Mouse (Mus musculus) left cerebral cortex, postnatal 36 days (tissue): ENCODE results near the gene 1810013L24Rik. TPM values are rescaled to one million over a fixed set of nuclear protein-coding genes. Genes with fewer than 3 reads are reported as not detected.
A peak's percentile ranks its signal among the peaks of the same experiment; 100 is the strongest.

Source experiments
- DNase-seq, 2 experiments: peaks; one replicate each; pipeline ENCODE4 v3.0.0; 2021 to 2022; ENCODE audit warnings: low spot score in 2 of 2, mixed read lengths in 1 of 2
- intact Hi-C: fragments of 180-260 bp; cut with DNase I; formaldehyde crosslinking; loops from one replicate; pipeline ENCODE4 v1.15.1; 2025
- total RNA-seq, 2 experiments: library from RNA; stranded (reverse); gene quantifications; 2 replicates each; pipeline ENCODE4 v1.2.3; 2021

Gene 1810013L24Rik
- 100 to 1,000 TPM in 1 of 2 experiments, 10 to 100 TPM in 1; 98.2 to 105 TPM for total RNA-seq

DNA sequence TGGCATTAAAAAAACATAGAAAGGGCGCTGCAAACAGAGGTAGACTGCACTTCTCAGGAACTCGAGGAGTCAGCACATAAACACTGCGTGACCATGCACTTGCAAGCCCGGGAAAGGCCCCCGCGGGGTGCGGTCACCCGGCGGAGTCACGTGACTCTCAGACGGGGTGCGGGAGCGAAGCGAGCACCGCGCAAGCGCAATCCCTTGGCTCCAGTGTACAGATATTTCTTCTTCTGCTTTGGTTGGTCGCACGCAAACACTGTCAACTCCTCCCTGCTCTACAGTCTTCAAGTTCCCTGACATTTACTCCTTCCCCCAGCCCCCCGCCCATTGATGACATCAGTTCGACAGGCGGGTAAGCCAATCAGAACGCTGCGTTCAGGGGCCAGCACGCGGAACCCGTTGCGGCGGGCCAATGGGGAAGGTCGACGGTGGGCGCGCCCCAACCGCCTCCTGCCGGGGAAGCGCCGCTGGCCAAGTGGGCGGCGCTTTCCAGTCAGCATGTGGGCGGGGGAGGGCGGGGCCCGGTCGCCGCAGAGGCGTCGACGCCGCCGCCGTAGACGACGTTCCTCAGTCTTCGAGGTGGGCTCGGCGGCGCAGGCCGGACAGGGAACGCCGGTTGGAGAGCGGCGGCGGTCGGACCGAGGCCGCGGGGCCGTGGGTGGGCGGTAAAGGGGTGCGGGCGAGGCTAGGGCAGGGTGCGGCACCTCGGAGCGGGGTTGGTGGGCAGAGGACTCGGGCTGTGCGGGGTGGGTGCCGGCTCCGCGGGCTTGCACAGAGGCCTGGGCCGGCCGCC, at the start of gene 1810013L24Rik:
Gene 1810013L24Rik, plus strand, starts transcription at position 537 of the 796 bp plus-strand sequence.
- intact Hi-C loops, result loop anchor here (2.0 to 10.0 kb wide), 3 partner anchors 57 to 125 kb away; no protein-coding TSS in a partner anchor
- peak; percentile 97 to 98 for DNase-seq

DNA sequence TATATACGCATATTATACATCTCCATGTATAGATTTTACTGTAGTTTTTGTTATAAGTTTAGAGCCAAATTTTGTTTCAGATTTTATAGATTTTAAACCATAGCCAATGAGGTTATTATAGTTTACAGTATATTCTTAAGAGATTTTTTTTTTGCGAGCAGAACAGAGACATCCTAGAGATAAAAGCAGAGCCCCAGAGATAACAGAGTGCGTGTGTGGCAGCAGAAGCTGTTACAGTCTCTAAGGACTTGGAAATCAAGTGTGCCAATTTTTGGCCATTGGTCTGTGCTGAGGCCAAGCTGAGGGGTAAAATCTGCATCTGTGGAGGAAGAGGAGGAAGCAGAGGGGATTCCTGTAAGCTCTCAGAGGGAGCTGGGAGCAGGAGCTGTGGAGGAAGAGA, 49.7 kb upstream of the 1810013L24Rik start:
- intact Hi-C loops, result no loop called here

DNA sequence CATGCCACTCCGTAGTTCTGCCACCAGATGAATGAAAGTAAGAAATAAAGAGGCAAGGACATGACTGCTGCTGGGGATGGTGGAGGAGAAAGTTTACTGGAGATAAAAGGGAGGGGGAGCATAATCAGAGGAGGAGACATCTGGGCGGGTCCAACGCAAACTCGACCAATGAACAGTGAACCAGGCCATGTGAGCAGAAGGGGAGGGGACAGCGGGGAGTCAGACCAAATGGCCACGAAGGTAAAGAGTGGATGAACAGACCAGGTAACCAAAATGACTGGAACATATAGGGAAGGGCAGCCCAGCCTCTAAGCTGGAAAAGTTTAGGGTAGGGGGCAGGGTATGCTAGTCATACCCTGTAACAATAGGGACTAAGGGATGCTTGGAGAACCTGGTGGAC, 48.7 kb upstream of the 1810013L24Rik start:
- DNase-seq, result no peak
- intact Hi-C loops, result no loop called here

More for the DNA sequence above, 49.7 kb upstream of the 1810013L24Rik start:
- no peak for DNase-seq

DNA sequence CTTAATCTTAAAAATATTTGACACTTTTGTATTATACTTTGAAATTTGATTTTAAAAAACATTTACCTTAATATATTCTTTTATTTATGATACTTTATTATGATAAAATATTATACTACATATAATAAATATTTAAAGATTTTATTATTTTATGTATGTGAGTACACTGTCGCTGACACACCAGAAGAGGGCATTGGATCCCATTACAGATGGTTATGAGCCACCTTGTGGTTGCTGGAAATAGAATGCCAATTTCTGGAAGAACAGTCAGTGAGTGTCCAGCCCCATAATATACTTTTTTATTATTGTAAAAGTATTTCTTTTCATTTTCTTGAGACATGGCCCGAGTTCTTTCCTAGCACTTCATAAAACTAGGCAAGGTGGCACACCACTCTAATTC, 48.2 kb upstream of the 1810013L24Rik start:
- intact Hi-C loops, result no loop called here
- no peak for DNase-seq

DNA sequence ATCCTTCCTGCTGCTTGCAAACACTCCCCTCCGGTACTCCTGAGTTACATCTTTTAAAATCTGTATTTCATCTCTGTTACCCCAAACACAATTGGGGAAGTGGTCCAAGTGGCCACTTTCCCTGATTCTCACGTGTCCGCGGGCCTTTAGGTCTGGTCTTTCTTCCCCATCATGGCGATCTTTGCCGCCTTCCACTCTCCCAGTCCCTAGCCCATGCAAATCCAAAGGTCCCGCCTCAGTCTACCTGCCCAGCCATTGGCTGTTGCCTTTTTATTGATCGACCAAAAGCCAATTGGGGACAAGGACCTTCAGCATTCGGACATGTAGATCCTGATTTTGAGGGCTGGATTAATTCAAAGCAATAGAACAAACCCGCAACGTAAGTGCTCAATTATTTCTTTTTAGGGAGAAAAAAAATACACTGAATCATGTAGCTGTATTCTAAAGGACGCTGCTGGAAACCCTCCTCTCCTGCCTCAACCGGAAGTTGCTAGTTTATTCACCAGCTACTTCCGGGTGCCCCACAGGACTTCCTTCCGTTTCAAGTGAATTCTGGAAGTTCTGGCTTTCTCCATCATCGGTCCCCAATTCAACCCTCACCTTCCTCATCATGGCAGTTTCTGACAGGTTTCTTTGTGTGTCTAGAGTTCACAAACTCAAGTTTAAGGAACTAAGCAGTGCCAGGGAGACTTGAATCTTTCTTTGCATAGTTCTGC, 46.5 kb upstream of the 1810013L24Rik start:
- no peak for DNase-seq
- intact Hi-C loops, result no loop called here

DNA sequence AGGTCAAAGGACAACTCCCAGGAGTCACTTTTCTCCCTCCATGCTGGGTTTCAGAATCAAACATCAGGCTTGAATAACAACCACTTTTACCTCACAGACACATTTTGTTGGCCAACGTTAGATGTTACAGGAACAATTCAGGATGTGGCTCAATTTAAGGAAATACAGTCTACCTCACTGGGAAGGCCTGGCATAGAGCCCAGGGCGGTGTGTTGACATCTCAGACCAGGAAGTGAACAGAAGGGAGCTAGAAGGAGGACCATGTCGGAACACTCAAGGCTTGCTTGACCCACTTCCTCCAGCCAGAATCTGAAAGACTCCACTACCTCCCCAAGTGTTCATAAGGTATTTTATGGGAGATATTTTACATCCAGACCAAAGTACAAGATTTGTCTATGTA, 45.1 kb upstream of the 1810013L24Rik start:
- intact Hi-C loops, result no loop called here
- DNase-seq, result no peak

DNA sequence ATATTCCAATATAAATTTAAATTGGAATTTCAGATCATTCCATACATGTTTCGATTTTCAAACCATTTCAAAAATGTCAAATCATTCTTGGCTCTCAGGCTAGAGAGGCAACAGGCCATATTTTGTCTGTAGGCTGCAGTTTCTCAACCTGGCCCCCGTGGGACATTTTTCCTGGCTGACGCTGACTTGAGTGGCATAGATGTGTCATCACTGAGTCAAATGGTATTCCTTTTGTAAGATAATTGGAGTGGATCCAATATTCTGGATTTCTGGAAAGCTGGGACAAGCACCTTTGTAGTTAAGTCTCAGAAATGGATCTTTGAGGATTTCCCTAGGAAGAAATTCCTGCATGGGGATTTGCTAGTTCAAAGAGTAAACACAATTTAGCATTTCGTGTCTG, 39.0 kb upstream of the 1810013L24Rik start:
- no peak for DNase-seq
- intact Hi-C loops, result no loop called here

DNA sequence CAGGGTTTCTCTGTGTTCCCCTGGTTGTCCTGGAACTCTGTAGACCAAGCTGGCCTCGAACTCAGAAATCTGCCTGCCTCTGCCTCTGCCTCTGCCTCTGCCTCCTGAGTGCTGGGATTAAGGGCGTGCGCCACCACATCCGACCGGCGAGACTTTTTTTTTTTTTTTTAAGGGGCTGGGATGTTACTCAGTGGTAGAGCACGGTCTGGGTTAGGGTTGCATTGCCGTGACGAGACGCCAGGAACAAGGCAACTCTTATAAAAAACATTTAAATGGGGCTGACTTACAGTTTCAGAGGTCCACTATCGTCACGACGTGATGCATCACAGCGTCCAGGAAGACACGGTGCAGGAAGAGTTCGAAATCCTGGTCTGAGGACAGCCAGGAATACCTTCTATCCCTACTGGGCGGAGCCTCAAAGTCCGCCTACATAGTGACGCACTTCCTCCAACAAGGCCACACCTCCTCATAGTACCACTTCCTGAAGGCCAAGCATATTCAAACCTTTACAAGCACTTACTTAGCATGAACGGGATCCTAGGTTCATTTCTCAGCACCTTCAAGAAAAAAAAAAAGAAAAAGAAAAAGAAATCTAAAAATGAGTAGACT, 37.8 kb upstream of the 1810013L24Rik start, which contains the start of gene Usp7:
Gene Usp7, minus strand, starts transcription at position 360 of the 609 bp plus-strand sequence.
- DNase-seq, result no peak
- intact Hi-C loops, result no loop called here

DNA sequence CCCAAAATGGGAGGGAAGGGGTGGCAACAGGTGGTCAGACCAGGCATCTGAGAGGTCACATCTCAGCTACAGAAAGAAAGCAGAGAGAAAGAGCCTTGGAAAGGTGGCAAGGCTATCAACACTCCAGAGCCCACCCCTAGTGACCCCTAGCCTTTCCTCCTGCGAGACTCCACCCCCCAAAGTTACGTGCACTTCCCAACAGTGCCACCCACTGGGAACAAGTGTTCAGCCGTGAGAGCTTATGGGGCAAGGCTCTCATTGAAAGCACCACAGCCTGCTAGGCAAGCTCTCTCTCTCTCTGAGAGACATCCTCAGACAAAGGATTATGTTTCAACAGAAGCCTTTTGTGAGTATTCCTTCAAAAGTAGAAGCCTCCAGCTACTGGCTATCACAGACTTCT, 34.9 kb upstream of the 1810013L24Rik start:
- intact Hi-C loops, result no loop called here
- no peak for DNase-seq

DNA sequence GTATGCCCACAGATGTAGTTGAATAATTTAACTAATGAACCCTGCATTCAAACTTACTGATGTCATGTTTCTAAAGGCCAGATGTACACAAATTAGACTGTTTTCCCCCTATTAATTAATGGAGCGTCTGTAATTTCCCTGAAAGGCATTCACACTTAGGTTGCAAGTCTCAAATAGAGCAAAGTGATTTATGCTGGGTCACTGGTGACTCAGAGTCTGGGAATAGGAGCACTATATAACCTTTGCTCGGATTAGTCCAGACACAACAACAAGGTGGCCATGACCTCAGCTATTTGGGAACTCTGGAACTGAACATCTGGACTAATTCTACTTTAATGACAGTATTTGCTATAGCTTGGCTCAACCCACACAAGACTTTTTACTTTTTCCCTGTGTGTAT, 34.0 kb upstream of the 1810013L24Rik start:
- intact Hi-C loops, result no loop called here
- no peak for DNase-seq

DNA sequence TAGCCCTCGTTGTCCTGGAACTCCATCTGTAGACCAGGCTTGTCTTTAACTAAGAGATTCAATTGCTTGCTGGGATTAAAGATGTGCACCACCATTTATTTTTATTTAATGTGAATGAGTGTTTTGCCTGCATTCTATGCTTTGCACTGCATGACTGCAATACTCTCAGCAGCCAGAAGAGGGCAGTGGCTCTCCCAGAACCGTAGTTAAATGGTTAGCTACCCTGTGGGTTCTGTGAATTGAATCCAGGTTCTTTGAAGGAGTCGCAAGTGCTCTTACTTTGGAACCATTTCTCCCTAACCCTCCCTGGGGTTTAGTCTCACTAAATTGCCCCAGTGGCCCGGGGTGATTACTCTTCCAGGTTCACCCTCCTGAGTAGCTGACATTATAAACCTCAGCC, 23.2 kb upstream of the 1810013L24Rik start:
- intact Hi-C loops, result loop anchor here (2.0 kb wide), 1 partner anchor 62 kb away; no protein-coding TSS in a partner anchor
- DNase-seq, result no peak

DNA sequence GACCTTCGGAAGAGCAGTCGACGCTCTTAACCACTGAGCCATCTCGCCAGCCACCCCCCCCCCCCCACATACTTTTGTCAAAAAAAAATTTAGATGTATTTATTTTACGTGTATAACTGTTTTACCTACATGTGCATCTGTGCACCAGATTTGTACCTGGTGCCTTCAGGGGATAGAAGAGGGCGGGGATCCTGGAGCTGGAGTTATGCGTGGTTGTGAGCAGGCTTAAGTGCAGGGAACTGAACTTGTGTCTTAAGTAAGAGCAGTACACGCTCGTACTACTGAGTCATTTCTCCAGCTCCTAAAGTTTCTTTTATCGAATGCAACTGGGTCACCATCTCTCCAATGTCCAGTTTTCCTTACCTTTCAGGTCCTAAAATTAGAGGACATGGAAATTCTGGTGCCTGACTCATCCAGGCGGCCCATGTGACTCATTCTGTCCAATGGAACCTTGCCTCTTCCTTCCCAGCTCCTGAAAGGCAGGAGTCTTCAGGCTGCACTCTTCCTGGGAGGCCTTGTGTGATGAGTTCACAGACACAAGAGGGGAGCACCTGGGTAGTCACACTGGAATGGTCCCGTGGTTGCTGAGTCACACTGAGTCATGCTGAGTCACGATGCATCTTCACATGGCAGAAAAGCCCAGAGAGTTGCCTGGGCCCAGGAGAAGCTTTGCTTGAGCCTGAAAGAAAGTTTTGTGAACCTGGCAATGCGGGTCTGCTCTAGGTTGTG, 19.3 kb upstream of the 1810013L24Rik start:
- intact Hi-C loops, result no loop called here
- peak; percentile 19 to 32 for DNase-seq

DNA sequence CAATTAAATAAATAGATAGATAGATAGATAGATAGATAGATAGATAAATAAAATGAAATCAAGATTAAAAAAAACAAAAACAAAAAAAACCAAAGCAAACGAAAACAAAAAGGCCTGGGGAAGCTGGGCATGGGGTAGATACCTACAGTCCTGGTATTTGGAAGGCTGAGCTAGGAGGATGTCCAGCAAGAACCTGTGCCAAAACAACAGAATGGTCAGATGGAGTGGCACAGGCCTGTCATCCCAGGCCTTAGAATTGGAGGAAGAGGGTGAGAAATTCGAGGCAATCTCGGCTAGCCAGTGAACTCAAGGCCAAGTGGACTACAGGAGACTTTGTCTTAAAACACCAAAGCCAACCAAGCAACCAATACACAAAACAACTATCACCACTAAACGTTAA, 12.0 kb upstream of the 1810013L24Rik start:
- intact Hi-C loops, result no loop called here

DNA sequence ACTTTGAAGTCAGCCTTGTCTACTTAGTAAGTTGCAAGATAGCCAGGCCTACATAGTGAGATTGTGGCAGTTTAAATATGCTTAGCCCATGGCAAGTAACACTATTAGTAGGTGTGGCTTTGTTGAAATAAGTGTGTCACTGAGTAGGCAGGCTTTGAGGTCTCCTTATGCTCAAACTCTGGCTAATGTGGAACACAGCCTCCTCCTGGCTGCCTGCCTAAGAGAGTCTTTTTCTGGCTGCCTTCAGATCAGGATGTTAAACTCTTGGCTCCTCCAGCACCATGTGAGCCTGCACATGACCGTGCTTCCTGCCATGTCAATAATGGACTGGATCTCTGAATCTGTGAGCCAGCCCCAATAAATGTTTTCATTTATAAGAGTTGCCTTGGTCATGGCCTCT, 8.5 kb upstream of the 1810013L24Rik start:
- intact Hi-C loops, result no loop called here
- DNase-seq, result peak; percentile 54 to 56

More for the DNA sequence above, 12.0 kb upstream of the 1810013L24Rik start:
- DNase-seq, result no peak

DNA sequence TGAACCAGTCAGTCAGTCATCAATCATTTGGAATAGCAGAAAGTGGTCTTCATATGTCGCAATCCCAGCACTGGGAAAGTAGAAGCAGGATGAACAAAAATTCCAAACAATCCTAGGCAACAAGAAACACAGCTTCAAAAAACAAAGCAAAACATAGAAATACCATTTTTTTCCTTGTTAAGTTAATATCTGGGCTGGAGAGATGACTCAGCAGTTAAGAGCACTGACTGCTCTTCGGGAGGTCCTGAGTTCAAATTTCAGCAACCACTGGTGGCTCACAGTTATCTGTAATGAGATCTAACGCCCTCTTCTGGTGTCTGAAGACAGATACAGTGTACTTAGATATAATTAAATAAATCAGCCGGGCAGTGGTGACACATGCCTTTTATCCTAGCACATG, 7.3 kb upstream of the 1810013L24Rik start:
- DNase-seq, result no peak
- intact Hi-C loops, result no loop called here

DNA sequence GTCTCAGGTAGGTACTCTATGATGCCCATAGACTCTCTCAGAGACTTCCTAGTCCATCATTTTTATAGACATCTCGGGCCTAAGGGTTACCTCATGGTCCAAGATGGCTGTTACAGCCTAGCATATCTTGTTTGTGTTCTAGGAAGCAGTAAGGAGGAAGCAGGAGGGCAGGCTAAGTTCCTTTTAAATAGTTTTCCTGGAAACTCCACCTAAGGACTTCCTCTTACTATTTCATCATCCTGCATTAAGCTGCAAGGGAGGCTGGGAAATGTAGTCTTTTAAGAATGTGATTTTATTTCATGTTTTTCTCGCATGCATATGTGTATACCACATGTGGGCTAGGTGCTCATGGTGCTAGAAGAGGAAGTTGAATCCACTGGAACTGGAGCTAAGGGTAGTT, 6.2 kb upstream of the 1810013L24Rik start:
- no peak for DNase-seq
- intact Hi-C loops, result no loop called here

DNA sequence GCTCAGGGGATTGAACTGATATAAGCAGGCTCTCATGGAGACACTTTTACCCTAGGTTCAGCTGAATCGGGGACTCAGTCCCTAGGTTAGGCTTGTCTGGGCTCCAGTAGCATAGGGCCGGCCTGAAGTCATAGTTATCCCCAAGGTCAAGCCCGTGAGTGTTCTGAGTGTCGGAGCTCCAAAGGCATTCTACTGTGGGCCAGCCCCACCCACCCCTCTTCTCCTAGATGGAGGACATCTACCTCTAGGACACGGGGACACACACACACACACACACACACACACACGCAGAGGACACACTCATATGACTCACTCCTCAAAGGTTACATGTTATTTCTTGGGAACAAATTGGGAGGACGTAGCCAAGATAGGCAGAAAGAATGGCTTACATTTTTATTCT, 2.5 kb upstream of the 1810013L24Rik start:
- no peak for DNase-seq
- intact Hi-C loops, result loop anchor here (5.0 kb wide), 1 partner anchor 55 kb away; no protein-coding TSS in a partner anchor

DNA sequence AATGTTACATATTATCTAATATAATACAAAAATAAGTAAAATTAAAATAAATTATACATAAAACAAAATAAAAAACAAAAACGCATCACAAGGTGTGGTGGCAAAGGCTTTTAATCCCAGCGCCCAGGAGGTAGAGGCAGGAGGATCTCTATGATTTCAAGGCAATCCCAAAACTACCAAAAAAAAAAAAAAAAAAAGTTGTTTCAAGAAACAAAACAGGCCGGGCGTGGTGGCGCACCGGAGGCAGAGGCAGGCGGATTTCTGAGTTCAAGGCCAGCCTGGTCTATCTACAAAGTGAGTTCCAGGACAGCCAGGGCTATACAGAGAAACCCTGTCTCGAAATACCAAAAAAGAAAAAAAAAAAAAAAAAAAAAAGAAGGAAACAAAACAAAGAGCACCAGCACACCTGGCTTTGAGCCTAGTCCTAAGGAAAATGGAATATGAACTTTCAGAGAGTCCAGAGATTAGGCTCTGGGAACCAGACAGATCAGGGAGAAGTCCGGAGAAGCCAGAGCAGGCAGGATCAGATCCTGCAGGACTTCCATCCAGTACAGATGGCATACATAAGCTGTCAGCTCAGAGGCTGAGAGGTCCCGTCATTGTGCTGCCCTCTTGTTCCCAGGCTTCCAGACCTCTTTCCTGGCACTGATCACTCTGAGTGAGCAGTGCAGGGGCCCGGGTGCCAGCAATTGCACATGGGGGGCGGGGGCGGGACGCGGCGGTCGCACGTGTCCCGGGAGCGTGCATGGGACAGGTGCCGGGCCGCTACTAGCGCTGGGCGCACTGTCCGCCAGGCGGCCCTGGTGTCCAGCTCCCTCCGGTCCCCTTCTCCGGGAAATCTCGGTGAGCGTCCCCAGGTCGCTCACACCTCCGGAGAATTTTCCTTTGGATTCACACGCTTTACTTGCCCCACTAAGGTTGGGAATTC, 1.0 kb upstream of the 1810013L24Rik start:
- intact Hi-C loops, result loop anchor here (2.0 to 5.0 kb wide), 2 partner anchors 57 to 90 kb away; no protein-coding TSS in a partner anchor
- DNase-seq, result no peak
